Mouse (Mus musculus) heart, adult 2 months (tissue): ENCODE data around the gene Tmem211. TPM values are rescaled to one million over a fixed set of nuclear protein-coding genes. Genes with fewer than 3 reads are reported as not detected.

Experiments used
- DNase-seq, 2 experiments: peaks; one replicate each; pipeline ENCODE4 v3.0.0; 2021
- H3K27ac ChIP-seq: fragments of 200-600 bp; 2 replicates; pipeline ENCODE4 v1.8.1; 2022
- H3K27me3 ChIP-seq: fragments of 200-500 bp; 2 replicates; pipeline ENCODE4 v1.6.1; 2012; ENCODE audit warnings: mild to moderate bottlenecking, low read length, inconsistent platforms, mixed read lengths; ENCODE audit not compliant: control insufficient read depth, insufficient read depth
- H3K36me3 ChIP-seq: fragments of 200-500 bp; 2 replicates; pipeline ENCODE4 v1.6.1; 2012; ENCODE audit warnings: low read length, inconsistent platforms; ENCODE audit not compliant: control insufficient read depth, insufficient read depth
- H3K4me1 ChIP-seq: fragments of 200-500 bp; 2 replicates; pipeline ENCODE4 v1.6.1; 2011; ENCODE audit warnings: low read length; ENCODE audit not compliant: control insufficient read depth, insufficient read depth
- H3K4me3 ChIP-seq: fragments of 200-600 bp; 2 replicates; pipeline ENCODE4 v1.8.1; 2022
- H3K79me2 ChIP-seq: fragments of 200-500 bp; replicated peaks from 2 replicates; pipeline ENCODE4 v1.6.1; 2012; ENCODE audit warnings: mild to moderate bottlenecking, inconsistent platforms, low read length, moderate library complexity, mixed read lengths; ENCODE audit not compliant: control insufficient read depth, insufficient read depth
- H3K9ac ChIP-seq: fragments of 200-500 bp; 2 replicates; pipeline ENCODE4 v1.6.1; 2012; ENCODE audit warnings: low read depth, mild to moderate bottlenecking, control low read depth, inconsistent platforms, low read length, mixed read lengths
- CTCF ChIP-seq: fragments of 200-600 bp; IDR thresholded peaks from 2 replicates; pipeline ENCODE4 v1.8.1; 2022; ENCODE audit warnings: antibody characterized with exemption, mild to moderate bottlenecking, moderate library complexity
- EP300 ChIP-seq: fragments of 200-500 bp; IDR thresholded peaks from 2 replicates; pipeline ENCODE4 v1.6.1; 2011; ENCODE audit warnings: low read depth, low read length, control low read depth; ENCODE audit not compliant: insufficient read depth
- POLR2A ChIP-seq: fragments of 200-500 bp; IDR thresholded peaks from 2 replicates; pipeline ENCODE4 v1.6.1; 2011; ENCODE audit warnings: mild to moderate bottlenecking, low read depth, low read length, control low read depth; ENCODE audit not compliant: insufficient read depth
- WGBS: fragments of 180-500 bp; shearing (Covaris S2); methylation state at CpG from one replicate; pipeline ENCODE4 v1.1.7; 2018; 5-methylcytosine and 5-hydroxymethylcytosine counted together
- intact Hi-C: fragments of 180-260 bp; cut with DNase I; formaldehyde crosslinking; loops from one replicate; pipeline ENCODE4 v1.15.1; 2025
- polyA plus RNA-seq: library from polyadenylated mRNA; depleted of rRNA; stranded (reverse); fragments of >200 nt; gene quantifications from 2 replicates; pipeline ENCODE4 v1.2.3, GENCODE M21; 2012
- total RNA-seq, 2 experiments: library from RNA; stranded (reverse); gene quantifications; 2 replicates each; pipeline ENCODE4 v1.2.3; 2021

Gene Tmem211
- total and polyA plus RNA-seq, 3 experiments, result not detected

DNA sequence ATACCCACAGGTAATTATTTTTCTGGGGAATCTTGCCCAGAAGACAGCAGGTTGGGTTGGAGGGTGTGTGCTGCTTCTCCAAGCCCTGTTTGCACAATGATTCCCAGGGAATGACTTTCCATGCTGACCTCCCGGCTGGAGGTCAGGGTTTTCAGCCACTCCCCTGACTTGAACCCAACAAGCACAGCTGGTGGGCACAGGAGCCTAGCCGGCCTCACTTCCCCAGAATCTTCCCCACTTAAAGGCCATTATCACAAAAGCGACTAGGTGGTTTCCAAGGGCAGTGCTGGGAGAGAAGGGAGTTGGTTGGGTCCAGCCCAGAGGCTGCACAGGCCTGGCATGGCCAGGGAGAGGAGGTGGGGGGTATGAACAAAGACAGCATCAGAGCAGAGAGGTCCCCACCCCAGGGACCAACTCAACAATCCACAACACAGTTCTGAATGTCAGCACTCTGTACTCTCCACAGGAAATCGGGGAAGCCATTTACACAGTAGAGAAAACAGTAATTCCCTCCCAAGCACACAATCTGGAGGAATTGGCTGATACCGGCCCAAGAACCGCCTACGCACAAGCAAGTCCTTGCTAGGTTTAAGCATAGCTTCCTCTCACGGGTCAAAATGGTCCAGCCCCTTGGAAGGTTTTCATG, 27.5 kb upstream of the Tmem211 start:
- peak; percentile 53 to 60 for DNase-seq
- Histone ChIP-seq H3K79me2 (no peaks in the 10 kb centered on the region), H3K36me3 (peaks cover 4% of the 10 kb centered on the region; the same call in 1 of the 2 replicates), H3K27me3 (no peaks in the 10 kb centered on the region), H3K4me3 (no peak overlapping the region), H3K27ac (peak overlapping the region; percentile 82), H3K4me1 (peaks cover 40% of the 10 kb centered on the region), H3K9ac (no peak overlapping the region)
- intact Hi-C loops, result no loop called here
- WGBS, result 31% methylated on average over 8 of the region's 8 CpGs
- TF ChIP-seq POLR2A (no peak), EP300 (peak; percentile 48; the same call in 1 of the 2 replicates), CTCF (no peak)

DNA sequence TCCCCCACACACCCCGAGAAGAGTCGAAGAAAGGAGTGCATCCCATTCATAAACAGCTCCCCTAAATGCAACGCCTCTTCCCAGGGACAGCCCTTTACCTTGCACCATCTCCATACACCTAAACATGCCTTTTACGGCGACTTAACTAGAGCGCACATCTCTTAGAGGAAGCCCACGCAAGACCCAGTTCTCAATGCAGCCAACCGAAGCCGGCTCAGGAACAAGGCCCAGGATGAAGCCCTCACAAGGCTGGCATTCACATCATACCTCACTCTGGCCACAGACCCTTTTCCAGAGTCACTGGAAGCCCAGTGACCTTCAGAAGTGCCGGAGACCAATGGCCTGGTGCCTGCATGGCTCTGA, 27.0 kb upstream of the Tmem211 start:
- H3K27ac ChIP-seq, result peak overlapping the region; percentile 82
- H3K4me3 ChIP-seq, result no peak overlapping the region
- H3K27me3 ChIP-seq, result no peaks in the 10 kb centered on the region
- 51% methylated on average over 10 of the region's 10 CpGs for WGBS
- peaks cover 4% of the 10 kb centered on the region; the same call in 1 of the 2 replicates for H3K36me3 ChIP-seq
- peak overlapping the region; percentile 24 for H3K9ac ChIP-seq
- no peaks in the 10 kb centered on the region for H3K79me2 ChIP-seq
- peaks cover 39% of the 10 kb centered on the region for H3K4me1 ChIP-seq
- DNase-seq, result peak in 1 of 2 experiments; percentile 41
- TF ChIP-seq EP300 (no peak), POLR2A (no peak), CTCF (no peak)
- intact Hi-C loops, result no loop called here

DNA sequence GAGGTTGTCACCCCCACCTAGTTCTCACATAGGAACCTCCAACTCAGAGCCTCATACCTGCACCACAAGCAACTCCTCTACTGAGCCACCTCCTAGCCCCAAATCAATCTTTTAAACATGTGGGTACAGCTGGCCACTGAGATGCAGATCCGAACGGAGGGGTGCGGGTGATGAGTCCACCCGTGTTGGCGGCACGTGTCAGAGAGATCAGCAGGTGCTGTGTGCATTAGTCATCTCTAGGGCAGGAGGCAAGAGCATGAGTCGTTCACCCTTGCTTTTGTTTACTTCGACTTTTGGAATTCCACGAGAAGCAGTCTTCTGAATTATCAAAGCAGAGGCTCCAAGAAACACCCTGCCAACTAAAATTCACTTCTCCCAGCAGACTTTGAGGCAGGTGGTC, 22.5 kb upstream of the Tmem211 start:
- TF ChIP-seq EP300, result no peak
- TF ChIP-seq POLR2A, result no peak
- no peak for TF ChIP-seq CTCF
- H3K27me3 ChIP-seq, result no peaks in the 10 kb centered on the region
- H3K36me3 ChIP-seq, result peaks cover 2% of the 10 kb centered on the region; the same call in 1 of the 2 replicates
- intact Hi-C loops, result no loop called here
- peak overlapping the region; percentile 9; the same call in 1 of the 2 replicates for H3K27ac ChIP-seq
- WGBS, result 73% methylated on average over 9 of the region's 9 CpGs
- no peaks in the 10 kb centered on the region for H3K79me2 ChIP-seq
- H3K4me1 ChIP-seq, result peaks cover 29% of the 10 kb centered on the region
- no peak overlapping the region for H3K9ac ChIP-seq
- no peak overlapping the region for H3K4me3 ChIP-seq
- no peak for DNase-seq

GRCm38 (mm10) chr5:113206670-113207352, 19.9 kb upstream of the Tmem211 start:
- TF ChIP-seq POLR2A, result no peak
- no peak for TF ChIP-seq CTCF
- TF ChIP-seq EP300, result 0 out of 2 replicates have a peak, but pooled peaks have one; percentile 20
- peak overlapping the region; percentile 98 for H3K27ac ChIP-seq
- 26% methylated on average over 9 of the region's 9 CpGs for WGBS

DNA sequence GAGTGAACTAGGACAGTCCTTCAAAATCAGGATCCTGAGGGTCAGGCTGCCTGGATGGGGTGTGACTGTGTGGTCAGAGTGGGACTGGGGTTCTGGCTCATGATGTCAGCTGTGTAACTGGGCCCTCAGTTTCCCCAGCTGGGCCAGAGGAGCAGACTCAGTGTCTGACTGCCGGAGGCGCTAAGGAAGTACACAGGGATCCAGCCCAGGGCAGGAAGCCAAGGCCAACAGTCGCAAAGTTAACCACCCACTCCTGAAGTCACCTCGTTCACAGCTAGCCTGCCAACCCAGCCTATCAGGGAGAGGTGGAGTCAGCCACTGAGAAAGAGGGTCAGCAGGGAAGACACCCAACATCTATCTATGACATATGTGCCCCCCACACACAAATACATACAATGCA, 18.7 kb upstream of the Tmem211 start:
- peak overlapping the region; percentile 98 for H3K27ac ChIP-seq
- intact Hi-C loops, result no loop called here
- no peak overlapping the region for H3K4me3 ChIP-seq
- WGBS, result 10% methylated on average over 4 of the region's 4 CpGs
- peak; percentile 83 to 87 for DNase-seq
- TF ChIP-seq EP300 (peak; percentile 79), CTCF (no peak; the same call in 1 of the 2 replicates)
- peaks cover 2% of the 10 kb centered on the region for H3K36me3 ChIP-seq
- no peaks in the 10 kb centered on the region for H3K79me2 ChIP-seq
- no peak overlapping the region for H3K9ac ChIP-seq
- peaks cover 42% of the 10 kb centered on the region for H3K4me1 ChIP-seq
- H3K27me3 ChIP-seq, result no peaks in the 10 kb centered on the region

More at GRCm38 (mm10) chr5:113206670-113207352, 19.9 kb upstream of the Tmem211 start:
- peak in 1 of 2 experiments; percentile 38 for DNase-seq
- no peak overlapping the region for H3K4me3 ChIP-seq
- peaks cover 38% of the 10 kb centered on the region for H3K4me1 ChIP-seq
- H3K9ac ChIP-seq, result no peak overlapping the region
- H3K36me3 ChIP-seq, result peaks cover 2% of the 10 kb centered on the region
- H3K27me3 ChIP-seq, result no peaks in the 10 kb centered on the region
- intact Hi-C loops, result no loop called here
- H3K79me2 ChIP-seq, result no peaks in the 10 kb centered on the region
